Mouse (Mus musculus): ENCODE results near the gene Tbc1d5.

GRCm38 (mm10) chr17:50735955-50736533 is 443.1 kb downstream of the Tbc1d5 start:
- no peak for TF ChIP-seq MAFK (IDR thresholded peaks at IDR 0.05; ENCODE audit: insufficient read depth, low read depth, low read length)
- TF ChIP-seq HCFC1 (IDR thresholded peaks at IDR 0.05; ENCODE audit: borderline replicate concordance, insufficient read depth, low read length) = no peak
- TF ChIP-seq ZNF384 (IDR thresholded peaks at IDR 0.05; ENCODE audit: low read depth, low read length) = no peak
